Mouse (Mus musculus): Measurements from ENCODE around the gene BC107364.
"Not testable (repeated sequence)": the region's sequence is repeated elsewhere in the genome, so short reads cannot be mapped to it uniquely, and the experiment has no call there.

BC107364 gene

DNA sequence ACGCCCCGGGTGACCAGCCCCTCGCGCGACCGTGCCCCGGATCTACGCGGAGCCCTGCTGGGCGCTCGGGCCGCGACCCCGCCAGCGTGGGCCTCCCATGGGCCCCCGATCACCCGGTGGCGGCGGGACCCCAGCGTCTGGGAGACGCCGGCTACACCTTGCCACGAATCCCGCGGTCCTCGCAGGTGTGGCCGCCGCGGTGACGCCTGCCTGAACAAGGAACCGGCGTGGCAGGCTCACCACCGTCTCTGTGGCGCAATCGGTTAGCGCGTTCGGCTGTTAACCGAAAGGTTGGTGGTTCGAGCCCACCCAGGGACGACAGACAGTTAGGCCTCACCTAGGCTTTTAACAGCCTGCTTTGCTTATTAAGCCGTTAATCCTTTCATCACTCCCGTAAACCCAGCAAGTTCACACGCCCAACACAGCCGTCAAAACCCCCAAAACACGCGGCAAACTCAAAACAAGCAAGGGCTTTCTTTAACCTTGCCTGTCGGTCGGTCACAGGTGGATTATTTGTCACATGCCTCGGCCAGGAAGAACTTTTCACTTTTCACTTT, 847 bp downstream of the BC107364 start:
- DNase-seq (ENCODE audit: low spot score in 2 of 2) = not testable (repeated sequence)

DNA sequence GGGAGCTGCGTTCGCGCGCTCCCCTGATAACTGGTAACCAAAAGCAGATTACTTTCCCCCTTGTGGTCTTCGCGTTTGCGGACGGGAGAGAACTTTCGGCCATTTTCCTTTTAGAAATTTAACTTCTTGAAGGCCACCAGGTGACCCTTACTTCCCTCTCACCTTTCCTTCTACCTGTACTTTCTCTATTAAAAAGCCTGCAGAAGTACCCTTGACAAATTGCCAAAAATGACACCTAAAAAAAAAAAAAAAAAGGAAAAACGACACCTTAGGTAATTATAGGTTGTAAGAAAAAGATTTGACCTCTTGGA, 1.6 kb downstream of the BC107364 start:
- not testable (repeated sequence) for DNase-seq (ENCODE audit: low spot score in 2 of 2)

DNA sequence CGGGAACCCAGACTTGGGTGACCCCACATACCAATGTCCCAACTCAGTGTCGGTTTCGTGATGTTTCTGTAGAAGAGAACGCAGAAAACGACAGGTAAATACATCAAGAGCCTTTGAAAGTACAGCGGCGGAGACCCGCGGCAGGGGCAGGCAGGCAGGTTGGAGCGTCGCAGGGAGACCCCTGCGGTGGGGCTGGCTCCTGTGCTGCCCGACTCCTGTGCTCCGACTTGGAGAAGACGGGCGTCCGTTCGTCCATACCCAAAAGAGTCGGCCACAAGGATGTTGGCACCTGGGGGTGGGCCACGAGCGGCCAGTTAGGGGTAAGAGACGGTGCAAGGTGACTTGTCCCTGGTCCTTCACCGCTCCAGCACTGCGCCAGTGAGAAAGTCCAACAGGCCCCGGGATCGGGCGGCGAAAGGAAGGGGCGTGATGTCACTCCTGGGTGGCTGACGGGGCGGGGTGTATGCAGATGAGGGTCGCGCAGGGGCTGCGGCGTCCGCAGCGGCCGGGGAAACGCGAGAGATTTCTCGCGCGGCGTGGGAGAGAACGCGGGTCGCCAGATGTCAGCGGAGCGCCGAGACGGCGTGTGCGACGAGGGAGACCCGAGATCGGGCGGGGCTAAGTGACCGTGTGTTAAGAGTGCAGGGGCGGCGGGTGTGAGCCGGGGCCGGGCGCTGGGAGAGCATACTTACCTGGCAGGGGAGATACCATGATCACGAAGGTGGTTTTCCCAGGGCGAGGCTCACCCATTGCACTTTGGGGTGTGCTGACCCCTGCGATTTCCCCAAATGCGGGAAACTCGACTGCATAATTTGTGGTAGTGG, 2.1 kb downstream of the BC107364 start:
- DNase-seq (ENCODE audit: low spot score in 2 of 2) = not testable (repeated sequence)

DNA sequence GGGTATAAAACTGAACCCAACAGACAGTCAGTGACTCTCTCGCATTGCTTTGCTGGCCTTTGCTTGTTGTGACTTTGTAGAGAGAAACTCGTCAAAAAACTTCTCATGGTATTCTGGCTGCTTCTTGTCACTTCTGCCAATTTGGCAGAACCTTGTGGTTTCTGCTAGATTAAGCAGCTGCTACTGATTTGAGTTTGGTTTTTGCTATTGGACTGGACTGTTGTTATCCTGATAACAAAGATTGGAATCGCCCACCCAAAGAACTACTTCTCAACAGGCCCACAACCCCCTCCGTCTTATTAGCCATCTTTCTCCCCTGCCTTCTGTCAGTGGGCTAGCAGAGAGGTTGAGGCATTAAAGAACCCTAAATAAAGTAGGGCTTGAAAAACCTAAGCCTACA, 6.7 kb downstream of the BC107364 start:
- DNase-seq (ENCODE audit: low spot score in 2 of 2) = no peak

DNA sequence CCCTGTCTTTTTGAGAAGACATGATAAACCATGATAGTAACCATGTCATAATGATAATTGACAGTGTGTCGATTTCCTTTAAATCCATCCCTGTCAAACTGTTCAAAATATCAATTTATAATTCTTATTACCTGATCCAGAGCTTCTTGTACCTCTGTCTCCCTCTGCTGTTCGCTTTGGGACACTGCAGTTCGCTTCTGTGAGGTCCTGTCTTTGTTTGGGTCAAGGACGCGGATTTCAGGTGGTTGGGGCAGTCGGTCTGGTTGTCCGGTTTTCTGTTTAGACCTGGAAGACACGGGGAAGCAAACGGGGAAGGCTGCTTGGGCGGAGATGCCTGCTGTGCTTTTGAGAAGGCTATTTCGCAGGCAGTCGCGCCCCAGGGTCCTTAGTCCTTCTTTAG, 11.5 kb downstream of the BC107364 start:
- peak; percentile 66 to 71 for DNase-seq (ENCODE audit: low spot score in 2 of 2)

DNA sequence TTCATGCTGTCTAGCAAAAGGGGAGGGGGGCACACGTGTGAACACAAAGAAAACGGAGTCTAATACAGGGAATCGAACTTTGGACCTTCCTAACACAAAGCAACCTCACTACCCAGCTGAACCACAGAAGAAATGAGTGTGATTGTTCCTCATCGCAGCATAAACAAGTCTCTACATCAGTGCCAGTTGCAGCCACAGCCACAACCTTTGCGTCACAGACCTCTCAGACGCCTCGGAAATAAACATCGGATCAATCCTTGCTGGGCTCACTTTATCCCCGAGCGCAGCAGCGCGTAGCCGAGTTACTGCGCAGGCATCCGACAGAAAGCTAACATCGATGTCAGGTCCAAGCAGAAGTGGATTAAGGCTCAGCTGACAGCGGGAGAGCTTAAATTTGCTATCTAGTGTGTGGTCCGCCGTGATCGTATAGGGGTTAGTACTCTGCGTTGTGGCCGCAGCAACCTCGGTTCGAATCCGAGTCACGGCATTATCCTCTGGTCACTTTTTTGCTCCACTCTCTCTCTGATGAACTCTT, 16.5 kb downstream of the BC107364 start:
- DNase-seq (ENCODE audit: low spot score in 2 of 2) = no peak

DNA sequence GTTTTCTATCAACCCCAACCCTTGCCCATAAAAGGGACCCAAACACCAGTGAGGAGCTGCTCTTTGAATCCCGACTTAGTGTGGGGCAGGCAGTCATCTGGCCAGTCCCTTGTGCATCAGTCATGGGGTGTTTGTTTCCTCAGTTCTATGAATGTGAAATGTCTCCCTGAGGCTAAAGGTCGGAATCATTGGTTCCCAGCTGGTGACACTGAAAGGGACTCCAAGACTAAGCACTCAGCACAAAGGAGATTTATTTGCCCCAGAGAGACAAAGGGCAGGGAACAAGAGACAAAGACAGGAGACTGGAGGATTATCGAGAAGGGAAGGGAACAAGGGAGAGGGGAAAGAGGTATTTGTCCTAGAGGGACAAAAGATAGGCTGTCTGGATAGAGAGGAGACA, 19.9 kb downstream of the BC107364 start:
- no peak for DNase-seq (ENCODE audit: low spot score in 2 of 2)

DNA sequence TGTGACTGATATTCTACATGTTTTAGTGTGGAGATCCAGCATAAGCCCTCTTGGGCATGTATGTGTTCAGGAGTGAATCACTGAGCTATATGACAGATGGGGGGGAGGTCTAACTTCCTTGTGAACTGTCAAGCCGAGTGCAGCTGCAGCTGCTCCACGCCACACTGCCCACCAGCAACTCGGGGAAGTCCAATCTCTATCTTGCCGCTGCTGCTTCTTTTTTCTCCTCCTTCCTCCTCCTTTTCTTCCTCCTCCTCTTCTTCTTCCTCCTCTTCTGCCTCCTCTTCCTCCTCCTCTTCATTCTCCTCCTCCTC, 22.3 kb downstream of the BC107364 start:
- no peak for DNase-seq (ENCODE audit: low spot score in 2 of 2)

DNA sequence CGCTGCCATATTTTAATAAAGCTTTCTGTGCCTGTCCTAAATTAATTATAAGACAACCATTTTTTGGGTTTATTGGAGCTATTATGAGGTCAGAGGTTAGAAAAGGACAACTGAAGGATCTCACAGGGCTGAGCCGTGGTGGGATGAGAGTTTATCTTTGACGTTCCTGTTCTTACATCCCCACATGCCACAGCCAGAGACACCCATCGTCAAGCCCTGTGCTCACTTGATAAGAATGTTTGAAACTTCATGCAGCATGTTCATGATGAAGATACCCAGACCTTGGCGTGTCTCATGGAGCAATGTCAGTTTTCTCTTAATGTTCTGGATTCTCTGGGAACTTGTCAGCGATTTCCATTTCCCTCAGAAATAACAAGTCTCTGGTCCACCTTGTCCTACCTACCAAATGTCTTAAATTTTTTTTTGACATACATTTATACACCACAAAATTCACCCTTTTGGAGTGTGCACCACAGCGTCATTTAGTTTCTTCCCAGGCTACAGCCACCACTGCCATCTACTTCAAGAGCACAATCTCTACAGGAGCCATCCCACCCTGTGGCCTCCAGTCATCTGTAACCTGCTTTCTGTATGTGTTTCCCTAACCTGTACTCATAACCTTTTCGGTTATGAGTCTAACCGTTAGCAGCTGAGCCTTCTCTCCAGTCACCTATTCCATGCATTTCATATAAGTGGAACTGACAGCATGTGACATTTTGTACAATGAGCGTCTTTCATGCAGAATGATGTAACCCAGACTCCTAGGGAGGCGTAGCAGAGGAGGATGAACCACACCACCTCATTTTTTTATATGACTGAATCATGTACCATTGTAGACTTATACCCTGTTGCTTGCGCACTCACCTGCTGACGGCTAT, 22.9 kb downstream of the BC107364 start:
- no peak for DNase-seq (ENCODE audit: low spot score in 2 of 2)

DNA sequence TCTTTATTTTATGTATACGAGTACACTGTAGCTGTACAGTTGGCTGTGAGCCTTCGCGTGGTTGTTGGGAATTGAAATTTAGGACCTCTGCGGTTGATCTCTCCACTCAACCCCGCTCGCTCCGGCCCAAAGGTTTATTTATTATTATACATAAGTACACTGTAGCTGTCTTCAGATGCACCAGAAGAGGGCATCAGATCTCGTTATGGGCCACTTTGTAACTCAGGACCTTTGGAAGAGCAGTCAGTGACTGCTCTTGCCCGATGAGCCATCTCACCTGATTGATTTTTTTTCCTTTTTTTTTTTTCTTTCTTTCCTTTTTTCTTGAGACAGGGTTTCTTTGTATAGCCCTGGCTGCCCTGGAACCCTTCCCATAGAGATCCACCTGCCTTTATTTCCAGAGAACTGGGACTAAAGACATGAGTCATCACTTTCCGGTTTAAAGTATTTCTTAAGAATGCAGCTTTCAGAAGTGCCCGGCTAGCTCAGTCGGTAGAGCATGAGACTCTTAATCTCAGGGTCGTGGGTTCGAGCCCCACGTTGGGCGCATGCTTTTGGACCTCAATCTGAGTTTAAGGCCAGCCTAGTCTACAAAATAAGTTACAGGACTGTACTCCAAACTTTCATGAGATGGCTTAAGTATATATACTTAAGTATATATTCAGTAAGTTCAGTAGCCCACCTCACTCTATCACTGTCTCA, 24.2 kb downstream of the BC107364 start:
- no peak for DNase-seq (ENCODE audit: low spot score in 2 of 2)

DNA sequence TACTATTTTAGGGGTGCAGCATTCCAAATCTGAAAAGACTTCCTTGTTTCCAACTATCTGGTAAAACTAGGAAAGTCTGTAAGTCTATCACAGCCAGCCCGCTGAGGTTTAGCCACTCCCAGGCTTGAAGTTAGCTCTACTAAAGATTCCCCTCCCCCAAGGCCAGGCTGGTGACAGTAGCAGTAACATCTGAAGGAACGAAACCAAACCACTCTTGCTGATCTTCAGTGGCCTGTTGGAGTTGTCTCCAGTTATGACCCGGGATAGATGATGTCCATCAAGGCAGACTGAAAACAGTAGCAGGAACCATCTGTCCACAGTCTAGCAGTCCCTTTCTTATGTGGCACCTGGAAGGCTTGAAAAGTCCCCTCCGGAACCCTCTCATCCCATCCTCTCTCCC, 24.8 kb downstream of the BC107364 start:
- no peak for DNase-seq (ENCODE audit: low spot score in 2 of 2)

DNA sequence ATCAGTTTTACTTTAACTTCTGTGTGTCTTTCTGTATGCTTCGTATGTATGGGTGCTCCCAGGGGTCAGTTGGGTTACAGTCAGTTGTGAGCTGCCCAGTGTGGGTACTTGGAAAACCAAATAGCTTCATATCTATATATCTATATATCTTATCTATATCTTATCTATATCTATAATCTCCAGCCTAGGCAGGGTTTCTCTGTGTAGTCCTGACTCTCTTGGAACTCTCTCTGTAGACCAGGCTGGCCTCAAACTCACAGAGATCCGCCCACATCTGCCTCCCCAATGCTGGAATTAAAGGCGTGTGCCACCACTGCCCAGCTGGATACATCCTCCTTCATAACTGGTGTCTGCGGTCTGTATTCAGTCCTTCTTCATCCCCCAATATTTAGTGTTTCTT, 25.8 kb downstream of the BC107364 start:
- no peak for DNase-seq (ENCODE audit: low spot score in 2 of 2)

DNA sequence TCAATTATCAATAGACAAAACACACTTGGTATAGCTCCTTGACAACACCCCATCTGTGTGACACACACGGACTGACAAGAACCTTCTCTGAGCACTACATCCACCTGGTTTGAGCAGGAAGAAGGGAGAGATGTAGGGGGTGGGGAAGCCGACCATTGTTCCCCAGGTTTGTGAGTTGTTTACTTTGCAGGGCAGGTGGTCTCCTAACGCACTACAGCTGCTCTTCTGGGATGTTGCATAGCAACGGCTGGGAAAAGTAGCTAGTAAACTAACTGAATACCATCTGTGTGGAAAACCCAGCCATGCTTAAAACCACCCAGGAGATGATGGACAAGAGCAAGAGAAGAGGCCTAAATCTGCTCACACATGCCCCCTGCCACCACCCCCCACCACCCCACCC, 27.7 kb downstream of the BC107364 start:
- DNase-seq (ENCODE audit: low spot score in 2 of 2) = not testable (repeated sequence)

DNA sequence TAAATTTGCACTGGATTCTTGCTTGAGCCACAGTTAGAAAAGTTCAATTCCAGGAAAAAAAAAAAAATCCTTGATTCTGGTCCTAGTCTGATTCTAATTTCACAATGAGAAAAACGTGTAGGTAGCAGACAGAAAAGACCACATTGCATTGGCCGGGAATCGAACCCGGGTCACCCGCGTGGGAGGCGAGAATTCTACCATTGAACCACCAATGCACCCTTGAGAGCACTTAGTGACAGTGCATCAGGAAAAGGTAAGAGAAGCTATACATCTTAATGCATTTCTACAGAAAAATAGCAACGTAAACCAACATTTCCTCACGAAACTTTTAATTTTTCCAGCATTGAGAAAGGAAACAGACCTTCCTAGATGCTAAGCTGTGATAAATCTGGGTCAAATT, 28.2 kb downstream of the BC107364 start:
- DNase-seq (ENCODE audit: low spot score in 2 of 2) = no peak

DNA sequence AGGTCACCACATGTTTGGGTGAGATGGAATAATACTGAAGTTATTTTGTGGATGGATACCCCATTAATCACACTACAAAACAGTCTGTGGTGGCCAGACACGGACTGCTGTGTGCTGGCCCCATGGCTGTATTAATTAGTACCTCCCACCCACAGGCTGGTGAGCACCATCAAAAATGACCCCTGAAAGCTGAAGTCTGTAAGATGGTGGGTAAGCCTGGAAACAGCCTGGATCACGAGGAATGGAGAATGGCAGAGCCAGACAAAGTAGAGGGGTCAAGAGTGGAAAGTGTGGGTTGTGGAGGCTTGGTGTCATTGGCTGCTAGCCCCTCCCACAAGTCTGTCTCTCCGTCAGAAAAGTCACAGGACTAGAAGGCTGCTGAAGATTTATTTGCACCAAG, 31.3 kb downstream of the BC107364 start:
- DNase-seq (ENCODE audit: low spot score in 2 of 2) = no peak

DNA sequence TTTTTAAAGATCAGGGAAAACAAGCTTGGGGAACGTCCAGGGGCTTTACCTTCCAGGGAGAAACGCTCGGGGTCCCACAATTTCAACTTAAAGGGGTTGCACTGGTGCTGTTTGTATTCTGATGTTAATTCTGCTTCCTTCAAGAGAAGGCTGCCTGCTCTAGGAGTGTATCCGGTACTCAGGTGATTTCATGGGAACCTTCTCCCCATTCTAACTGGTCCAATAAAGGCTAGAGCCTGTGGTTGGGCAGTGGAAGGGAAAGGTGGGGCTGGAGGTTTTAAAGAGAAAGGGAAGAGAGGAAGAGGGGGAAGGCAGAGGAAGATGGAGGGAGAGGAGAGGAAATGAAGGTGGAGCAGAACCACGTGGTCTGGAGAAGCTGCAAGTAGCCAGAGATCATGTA, 33.2 kb downstream of the BC107364 start:
- not testable (repeated sequence) for DNase-seq (ENCODE audit: low spot score in 2 of 2)

DNA sequence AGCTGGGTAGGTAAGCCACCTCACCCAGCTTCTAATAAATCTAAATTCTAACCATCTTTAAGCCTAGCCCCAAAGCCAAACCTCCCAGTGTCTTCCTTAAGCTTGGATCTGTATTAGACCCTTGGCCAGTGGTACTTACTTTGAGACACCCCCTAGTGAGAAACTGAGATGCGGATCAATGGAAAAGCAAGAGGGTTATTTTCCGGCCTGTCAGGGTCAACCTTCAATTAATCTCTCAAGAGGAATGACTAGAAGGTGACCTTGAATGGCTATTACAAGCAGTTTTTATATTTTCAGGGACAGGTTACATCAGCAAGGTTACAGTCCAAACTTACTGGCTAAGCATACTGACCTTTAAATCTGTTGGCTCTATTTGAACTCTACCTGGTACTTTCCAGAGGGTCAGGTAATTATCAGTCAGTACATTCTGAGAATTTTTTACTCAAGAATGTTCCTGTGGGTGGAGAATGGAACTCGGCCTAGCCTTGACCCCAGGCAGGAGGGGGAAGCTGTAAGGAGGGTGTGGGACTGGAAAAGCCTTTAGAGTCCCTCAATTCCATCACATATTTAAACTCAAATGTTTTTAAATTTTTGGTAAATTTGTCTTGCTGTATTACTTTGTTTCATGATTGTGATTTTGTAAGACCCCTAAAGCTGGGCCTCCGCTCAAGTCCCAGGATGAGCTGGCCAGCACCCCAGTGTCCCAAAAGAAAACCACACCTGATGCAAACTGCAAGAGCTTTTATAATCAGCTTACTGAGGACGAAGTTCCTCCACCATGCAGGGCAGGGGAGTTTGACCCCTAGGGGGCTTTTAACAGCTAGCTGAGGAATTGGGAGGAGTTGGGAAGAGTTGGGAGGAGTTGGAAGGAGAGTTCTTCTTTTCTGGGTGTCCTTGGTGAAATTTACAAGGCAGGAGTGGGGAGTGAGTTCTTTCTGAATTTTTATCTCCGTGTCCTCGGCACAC, 34.0 kb downstream of the BC107364 start:
- no peak for DNase-seq (ENCODE audit: low spot score in 2 of 2)

DNA sequence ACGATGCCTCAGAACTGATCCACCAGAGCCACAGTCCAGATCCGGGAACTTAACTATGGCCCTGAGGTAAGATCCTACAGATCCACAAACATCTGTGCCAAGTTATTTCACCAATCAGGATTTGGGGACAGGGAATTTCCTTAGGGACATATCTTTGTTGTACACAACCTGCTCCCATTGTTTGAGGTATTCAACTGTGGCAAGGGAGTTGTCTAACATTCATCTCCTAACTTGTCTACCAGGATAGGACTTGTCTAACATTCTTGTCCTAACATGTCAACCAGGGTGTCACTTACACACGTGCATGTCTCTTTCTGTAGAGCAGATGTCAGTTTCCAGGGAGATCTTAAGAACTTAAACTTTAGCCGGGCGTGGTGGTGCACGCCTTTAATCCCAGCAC, 35.5 kb downstream of the BC107364 start:
- no peak for DNase-seq (ENCODE audit: low spot score in 2 of 2)

DNA sequence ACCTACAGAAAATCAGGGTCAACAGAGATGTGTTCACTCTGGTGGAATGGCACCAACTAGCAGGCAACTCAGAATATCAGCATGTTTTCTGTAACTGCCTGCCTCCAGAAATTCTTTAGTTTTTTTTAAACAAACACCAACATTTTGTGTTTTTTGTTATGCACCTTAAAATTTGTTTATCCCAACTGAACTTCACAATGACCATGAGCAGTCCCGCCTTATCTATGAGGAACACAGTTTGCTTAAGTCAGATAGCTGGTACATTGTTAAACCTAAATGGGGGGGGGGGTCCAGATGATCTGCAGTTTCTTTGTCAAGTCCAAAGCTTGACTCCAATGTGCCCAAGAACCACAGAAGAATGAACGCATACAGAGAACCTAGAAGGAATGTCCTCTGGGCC, 36.0 kb downstream of the BC107364 start:
- DNase-seq (ENCODE audit: low spot score in 2 of 2) = no peak

DNA sequence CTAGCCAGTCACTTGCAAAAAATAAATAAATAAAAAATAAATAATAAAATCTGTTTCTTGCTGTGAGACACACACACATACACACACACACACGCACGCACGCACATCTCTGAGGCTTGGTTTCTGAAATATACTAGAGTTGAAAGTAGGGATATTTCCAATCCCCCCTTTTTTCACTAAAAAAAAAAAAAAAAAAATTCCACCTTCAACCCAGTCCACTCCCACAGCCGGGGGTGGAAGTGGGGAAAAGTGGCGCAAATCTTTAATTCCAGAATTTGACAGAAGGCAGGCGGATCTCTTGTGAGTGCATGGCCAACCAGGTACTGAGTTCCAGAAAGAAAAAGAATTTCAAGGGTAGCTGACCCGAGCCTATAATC, 37.2 kb downstream of the BC107364 start:
- DNase-seq (ENCODE audit: low spot score in 2 of 2) = no peak
